Mouse (Mus musculus) gastrocnemius, postnatal 14 days (tissue): Measurements from ENCODE around the gene Vmn1r77. TPM values are rescaled to one million over a fixed set of nuclear protein-coding genes. Genes with fewer than 3 reads are reported as not detected.
"Not testable (repeated sequence)": the region's sequence is repeated elsewhere in the genome, so short reads cannot be mapped to it uniquely, and the experiment has no call there.

Source experiments
- DNase-seq: peaks from one replicate; pipeline ENCODE4 v3.0.0; 2021; ENCODE audit warnings: mixed read lengths
- intact Hi-C: fragments of 180-260 bp; cut with DNase I; formaldehyde crosslinking; loops from one replicate; pipeline ENCODE4 v1.15.1; 2025; ENCODE audit warnings: low total_unique reads
- long read RNA-seq, 2 experiments: library from polyadenylated mRNA; stranded (forward); transcript quantifications; one replicate each; pipeline ENCODE4 v2.0.0; 2021
- total RNA-seq, 2 experiments: library from RNA; stranded (reverse); gene quantifications; 2 replicates each; pipeline ENCODE4 v1.2.3; 2021

The Vmn1r77 gene
- not detected for total RNA-seq
- long read RNA-seq, experiment 1 = 0 reads
- long read RNA-seq, experiment 2 = 0 reads

- DNase-seq, intact Hi-C loops: not testable (repeated sequence)
Observed at GRCm38 (mm10) chr7:12036452-12036851, at the start of gene Vmn1r77. Vmn1r77 (plus strand) TSS chr7:12036752.

- DNase-seq, intact Hi-C loops: not testable (repeated sequence)
Observed at GRCm38 (mm10) chr7:12011491-12011890, 25.1 kb upstream of the Vmn1r77 start.

- DNase-seq, intact Hi-C loops: not testable (repeated sequence)
Observed at GRCm38 (mm10) chr7:12012392-12012791, 24.2 kb upstream of the Vmn1r77 start.

- DNase-seq = no peak
- intact Hi-C loops = no loop called here
Observed at GRCm38 (mm10) chr7:12013106-12013505, 23.4 kb upstream of the Vmn1r77 start.

- DNase-seq, intact Hi-C loops: not testable (repeated sequence)
Observed at GRCm38 (mm10) chr7:12017829-12018228, 18.7 kb upstream of the Vmn1r77 start.

GRCm38 (mm10) chr7:12040664-12041063, 4.1 kb downstream of the Vmn1r77 start:
- no peak for DNase-seq
- intact Hi-C loops = no loop called here

Other genes starting within 250 kb of the Vmn1r77 start
- gene Vmn1r74, start 202.8 kb upstream of the Vmn1r77 start, total RNA-seq = not detected
- gene Vmn1r75, start 162.1 kb upstream of the Vmn1r77 start, total RNA-seq = not detected
- gene Vmn1r76, start 98.5 kb upstream of the Vmn1r77 start, total RNA-seq = not detected
- not detected for gene Vmn1r78, start 113.5 kb downstream of the Vmn1r77 start, total RNA-seq
- gene Vmn1r79, start 134.5 kb downstream of the Vmn1r77 start, total RNA-seq = not detected
- not detected for gene Vmn1r80, start 152.5 kb downstream of the Vmn1r77 start, total RNA-seq
- gene Vmn1r81, start 231.5 kb downstream of the Vmn1r77 start, total RNA-seq = not detected